Mouse (Mus musculus) heart, adult 18-20 months (tissue): ENCODE results near the gene Focad. TPM values are rescaled to one million over a fixed set of nuclear protein-coding genes. Genes with fewer than 3 reads are reported as not detected.
"Not testable (repeated sequence)": the region's sequence is repeated elsewhere in the genome, so short reads cannot be mapped to it uniquely, and the experiment has no call there.

Experiments
- DNase-seq, 2 experiments: peaks; one replicate each; pipeline ENCODE4 v3.0.0; 2021 to 2022; ENCODE audit warnings: mixed read lengths in 1 of 2
- total RNA-seq, 2 experiments: library from RNA; stranded (reverse); gene quantifications; 2 replicates each; pipeline ENCODE4 v1.2.3; 2021

The Focad gene
- total RNA-seq, 2 experiments from 2014 or later = 15.9 to 16.9 TPM

- DNase-seq = no peak
These were observed 213.3 kb downstream of the Focad start for GRCm38 (mm10) chr4:88307691-88308090.

GRCm38 (mm10) chr4:88308342-88309116 lies 214.1 kb downstream of the Focad start:
- DNase-seq = no peak

- DNase-seq = peak in 1 of 2 experiments; percentile 12
These were observed 215.2 kb downstream of the Focad start for GRCm38 (mm10) chr4:88309676-88310075.

GRCm38 (mm10) chr4:88314898-88315297 lies 220.5 kb downstream of the Focad start:
- no peak for DNase-seq

- no peak for DNase-seq
These were observed 225.6 kb downstream of the Focad start for GRCm38 (mm10) chr4:88320067-88320466.

GRCm38 (mm10) chr4:88325392-88325791 lies 231.0 kb downstream of the Focad start:
- DNase-seq = no peak

GRCm38 (mm10) chr4:88334533-88334932 lies 240.1 kb downstream of the Focad start:
- DNase-seq = no peak

- DNase-seq = no peak
These were observed 242.3 kb downstream of the Focad start for GRCm38 (mm10) chr4:88336753-88337152.

- no peak for DNase-seq
These were observed 242.9 kb downstream of the Focad start for GRCm38 (mm10) chr4:88337365-88337764.

- no peak for DNase-seq
These were observed 243.7 kb downstream of the Focad start for GRCm38 (mm10) chr4:88338130-88338529.

GRCm38 (mm10) chr4:88344468-88344867 lies 250.0 kb downstream of the Focad start:
- no peak for DNase-seq

GRCm38 (mm10) chr4:88345065-88345464 lies 250.6 kb downstream of the Focad start:
- DNase-seq = no peak

- DNase-seq = no peak
These were observed 251.5 kb downstream of the Focad start for GRCm38 (mm10) chr4:88345938-88346337.

GRCm38 (mm10) chr4:88350910-88351309 lies 256.5 kb downstream of the Focad start:
- DNase-seq = peak; percentile 56 to 85

GRCm38 (mm10) chr4:88356652-88357051 lies 262.2 kb downstream of the Focad start:
- DNase-seq = peak in 1 of 2 experiments; percentile 7

- DNase-seq = no peak
These were observed 263.0 kb downstream of the Focad start for GRCm38 (mm10) chr4:88357431-88357830.

- no peak for DNase-seq
These were observed 275.5 kb downstream of the Focad start for GRCm38 (mm10) chr4:88369951-88370350.

- DNase-seq = no peak
These were observed 276.4 kb downstream of the Focad start for GRCm38 (mm10) chr4:88370819-88371218.

GRCm38 (mm10) chr4:88372293-88373224 lies 278.1 kb downstream of the Focad start:
- no peak for DNase-seq

- no peak for DNase-seq
These were observed 295.6 kb downstream of the Focad start for GRCm38 (mm10) chr4:88390036-88390435.

GRCm38 (mm10) chr4:88390596-88390995 lies 296.2 kb downstream of the Focad start:
- not testable (repeated sequence) for DNase-seq

- DNase-seq = peak in 1 of 2 experiments; percentile 17
These were observed 301.3 kb downstream of the Focad start for GRCm38 (mm10) chr4:88395717-88396116.

GRCm38 (mm10) chr4:88396995-88397521 lies 302.6 kb downstream of the Focad start:
- DNase-seq = no peak
